Mouse (Mus musculus): ENCODE measurements around the gene Snta1.

The Snta1 gene

DNA sequence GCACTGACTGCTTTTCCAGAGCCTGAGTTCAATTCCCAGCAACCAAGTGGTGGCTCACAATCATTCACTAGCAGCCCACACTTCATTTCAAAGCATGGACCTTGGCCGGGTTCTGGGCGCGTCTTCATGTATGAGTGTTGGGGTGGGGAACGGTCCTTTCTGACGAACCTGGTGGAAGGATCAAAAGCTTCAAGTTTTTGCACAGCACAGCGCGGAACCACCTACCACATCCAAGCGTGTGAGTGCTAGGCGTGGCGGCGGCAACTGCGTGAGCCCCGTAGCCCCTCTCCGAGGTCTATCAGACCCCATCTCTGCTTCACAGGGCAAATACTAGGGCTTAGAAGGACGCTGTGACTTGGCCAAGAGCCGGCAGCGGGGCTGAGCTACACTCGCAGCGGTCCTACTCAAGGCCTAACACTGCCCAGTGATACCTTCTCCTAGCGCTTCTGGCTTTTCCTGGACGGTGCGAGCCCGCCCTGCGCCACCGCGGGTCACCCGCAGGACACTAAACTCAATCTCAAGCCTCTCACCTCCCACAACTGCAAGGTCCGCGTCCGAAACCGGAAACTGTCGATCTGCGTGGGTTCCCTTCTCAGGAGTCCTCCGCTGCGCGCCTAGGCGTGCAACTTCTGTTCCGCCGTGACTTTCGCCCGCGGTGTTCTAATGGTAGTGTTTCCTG, 35.6 kb downstream of the Snta1 start:
- DNase-seq (ENCODE audit: low spot score) = peak; percentile 83

DNA sequence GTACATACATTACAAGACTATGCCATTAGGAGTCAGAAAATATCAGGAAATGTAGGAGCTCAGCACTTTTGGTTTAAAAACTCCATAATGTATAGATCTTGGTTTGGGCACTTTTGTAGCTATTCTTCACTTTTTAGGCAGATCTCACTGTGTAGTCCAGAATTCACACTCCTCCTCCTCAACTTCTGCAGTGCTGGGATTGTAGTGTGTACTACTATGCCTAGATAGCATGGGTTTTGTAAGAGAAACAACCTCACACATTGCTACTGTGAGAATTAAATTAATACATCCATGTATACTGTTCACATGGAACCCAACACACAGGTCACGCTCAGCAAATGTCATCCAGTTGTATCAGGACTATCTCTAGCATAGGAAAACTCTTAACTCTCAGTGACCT, 40.4 kb downstream of the Snta1 start:
- DNase-seq (ENCODE audit: low spot score) = no peak

DNA sequence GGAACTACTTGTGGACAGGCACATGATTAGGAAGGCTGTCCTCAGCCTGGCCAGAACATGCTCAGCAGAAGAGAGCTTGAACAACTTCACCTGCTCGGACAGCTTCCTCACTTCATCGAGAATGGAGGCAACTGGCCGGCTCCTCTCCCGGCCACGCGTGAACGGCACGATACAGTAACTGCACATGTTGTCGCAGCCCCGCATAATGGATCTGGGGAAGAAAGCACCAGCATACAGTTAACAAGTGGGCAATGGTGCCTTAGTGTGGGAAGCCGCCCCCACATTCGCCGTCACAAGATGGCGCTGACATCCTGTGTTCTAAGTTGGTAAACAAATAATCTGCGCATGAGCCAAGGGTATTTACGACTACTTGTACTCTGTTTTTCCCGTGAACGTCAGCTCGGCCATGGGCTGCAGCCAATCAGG, 53.9 kb downstream of the Snta1 start:
- peak; percentile 52 for DNase-seq (ENCODE audit: low spot score)

DNA sequence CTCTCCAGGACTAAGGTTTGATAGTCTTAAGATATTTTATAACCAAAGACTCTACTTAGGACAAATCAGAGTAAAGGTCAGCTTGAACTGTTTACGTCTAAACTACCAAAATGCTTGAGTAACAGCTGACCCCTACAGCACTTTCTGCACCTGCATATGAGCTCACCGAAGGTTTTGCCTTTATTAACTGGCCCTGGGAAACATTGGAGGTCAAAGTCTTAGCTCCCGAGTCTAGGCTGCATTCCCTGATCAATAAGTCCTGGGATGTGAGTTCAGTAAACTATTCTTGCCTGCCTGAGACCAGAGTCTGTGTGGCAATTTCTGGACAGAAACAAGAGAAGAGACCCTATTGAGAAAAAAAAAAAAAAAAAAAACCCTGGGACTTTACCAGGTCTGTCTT, 59.7 kb downstream of the Snta1 start:
- no peak for DNase-seq (ENCODE audit: low spot score)

DNA sequence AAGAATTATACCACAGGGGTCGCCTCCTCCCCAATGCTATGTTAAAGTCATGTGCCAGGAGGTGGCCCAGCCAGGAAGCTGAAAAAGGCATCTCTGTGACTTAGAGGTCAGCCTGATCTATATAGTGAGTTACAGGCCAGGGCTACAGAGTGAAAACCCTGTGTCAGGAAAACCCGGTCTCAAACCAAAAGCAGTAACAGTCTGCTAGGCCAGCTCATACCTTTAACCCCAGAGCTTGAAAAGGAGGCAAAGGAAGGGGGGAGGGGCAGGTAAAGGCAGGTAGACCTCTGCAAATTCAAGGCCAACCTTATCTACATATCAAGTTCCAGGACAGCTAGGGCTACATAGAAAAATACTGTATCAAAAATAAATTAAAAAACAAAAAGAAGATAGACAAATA, 68.5 kb downstream of the Snta1 start:
- DNase-seq (ENCODE audit: low spot score) = no peak

DNA sequence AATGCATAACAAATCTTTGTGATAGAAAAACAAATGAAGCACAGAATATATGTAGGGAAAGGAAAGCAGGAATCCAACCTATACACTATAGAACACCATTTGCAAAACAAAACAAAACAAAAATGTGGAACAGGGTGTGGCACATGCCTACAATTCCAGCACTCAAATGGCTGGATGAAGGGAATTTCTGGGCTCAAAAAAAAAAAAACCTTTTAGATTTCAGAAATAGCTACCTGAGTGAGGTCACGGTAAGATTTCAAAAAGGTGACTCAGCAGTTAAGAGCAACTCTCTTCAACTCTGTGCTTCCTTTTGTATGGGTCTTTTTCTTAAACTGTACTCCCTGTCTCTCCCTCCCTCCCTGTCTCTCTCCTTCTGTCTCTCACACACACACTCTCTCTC, 69.7 kb downstream of the Snta1 start:
- DNase-seq (ENCODE audit: low spot score) = no peak

DNA sequence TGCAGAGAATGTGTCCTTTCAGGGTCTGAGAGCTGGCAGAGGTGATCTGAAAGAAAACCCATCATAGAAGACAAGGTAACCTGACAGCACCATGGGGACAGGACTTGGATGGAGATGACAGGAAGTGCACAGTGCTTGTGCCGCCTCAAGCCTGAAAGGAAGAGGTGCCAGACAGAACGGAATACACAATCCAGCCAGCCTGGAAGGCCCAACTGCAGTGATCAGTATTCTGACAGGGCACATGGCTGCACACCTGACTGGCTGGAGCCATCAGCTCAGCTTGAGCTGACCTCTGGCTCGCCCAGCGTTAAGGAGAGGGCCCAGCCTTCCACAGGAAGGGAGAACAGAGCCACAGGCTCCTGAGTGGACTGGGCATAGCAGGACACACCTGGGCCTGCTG, 72.3 kb downstream of the Snta1 start:
- no peak for DNase-seq (ENCODE audit: low spot score)

DNA sequence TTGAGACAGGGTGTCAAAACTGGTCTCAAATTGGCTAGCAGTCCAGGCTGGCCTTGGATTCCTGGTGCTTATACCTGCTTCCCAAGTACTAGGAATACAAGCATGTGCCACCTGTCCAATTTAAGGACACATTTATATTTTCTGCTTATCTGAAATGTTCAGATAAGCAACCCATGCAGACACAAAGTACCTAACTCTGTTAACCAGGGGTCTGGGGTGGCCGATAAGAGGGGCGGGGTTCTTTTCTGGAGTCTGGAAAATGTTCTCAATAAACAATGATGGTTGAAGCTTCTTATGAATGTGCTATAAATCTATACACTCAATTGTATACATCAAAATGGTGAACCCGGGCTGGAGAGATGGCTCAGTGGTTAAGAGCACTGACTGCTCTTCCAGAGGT, 81.0 kb downstream of the Snta1 start:
- no peak for DNase-seq (ENCODE audit: low spot score)
